Mouse (Mus musculus) urinary bladder, postnatal 4 days (tissue): ENCODE measurements at regions not wholly inside any gene's neighbourhood (a gene's known extent, or its start where the extent isn't known, plus 50 kb on each side); places are given as distances from the start of the nearest gene placed in this dataset.

Experiments used
- DNase-seq, 2 experiments: peaks; one replicate each; pipeline ENCODE4 v3.0.0; 2021 to 2022; ENCODE audit warnings: low spot score in 2 of 2

- DNase-seq, result no peak
Measured at GRCm38 (mm10) chr15:51255203-51255615, 2629.5 kb upstream of the Gm7489 start.

GRCm38 (mm10) chr15:51256681-51257080 is 2628.0 kb upstream of the Gm7489 start:
- no peak for DNase-seq

GRCm38 (mm10) chr15:51264599-51265163 is 2620.0 kb upstream of the Gm7489 start:
- DNase-seq, result no peak

- DNase-seq, result no peak
Measured at GRCm38 (mm10) chr15:51265971-51266370, 2618.7 kb upstream of the Gm7489 start.

- DNase-seq, result no peak
Measured at GRCm38 (mm10) chr15:51271632-51272312, 2612.9 kb upstream of the Gm7489 start.

GRCm38 (mm10) chr15:51285334-51285733 is 2599.4 kb upstream of the Gm7489 start:
- DNase-seq, result no peak

- DNase-seq, result no peak
Measured at GRCm38 (mm10) chr15:51286352-51286751, 2598.4 kb upstream of the Gm7489 start.

GRCm38 (mm10) chr15:51288911-51289432 is 2595.7 kb upstream of the Gm7489 start:
- DNase-seq, result no peak

GRCm38 (mm10) chr15:51289916-51290315 is 2594.8 kb upstream of the Gm7489 start:
- no peak for DNase-seq

GRCm38 (mm10) chr15:51291183-51291582 is 2593.5 kb upstream of the Gm7489 start:
- no peak for DNase-seq

GRCm38 (mm10) chr15:51296841-51297240 is 2587.9 kb upstream of the Gm7489 start:
- no peak for DNase-seq

- no peak for DNase-seq
Measured at GRCm38 (mm10) chr15:51318072-51318471, 2566.6 kb upstream of the Gm7489 start.

- no peak for DNase-seq
Measured at GRCm38 (mm10) chr15:51318760-51319159, 2565.9 kb upstream of the Gm7489 start.

GRCm38 (mm10) chr15:51320366-51320894 is 2564.3 kb upstream of the Gm7489 start:
- DNase-seq, result no peak

GRCm38 (mm10) chr15:51323284-51323683 is 2561.4 kb upstream of the Gm7489 start:
- DNase-seq, result no peak

- DNase-seq, result no peak
Measured at GRCm38 (mm10) chr15:51324211-51324610, 2560.5 kb upstream of the Gm7489 start.

GRCm38 (mm10) chr15:51327702-51328101 is 2557.0 kb upstream of the Gm7489 start:
- no peak for DNase-seq

GRCm38 (mm10) chr15:51336441-51336840 is 2548.3 kb upstream of the Gm7489 start:
- no peak for DNase-seq

GRCm38 (mm10) chr15:51346301-51346700 is 2538.4 kb upstream of the Gm7489 start:
- DNase-seq, result no peak

- no peak for DNase-seq
Measured at GRCm38 (mm10) chr15:51363391-51363790, 2521.3 kb upstream of the Gm7489 start.

GRCm38 (mm10) chr15:51371162-51371561 is 2513.5 kb upstream of the Gm7489 start:
- DNase-seq, result no peak

GRCm38 (mm10) chr15:51390383-51390782 is 2494.3 kb upstream of the Gm7489 start:
- no peak for DNase-seq

GRCm38 (mm10) chr15:51391352-51391751 is 2493.4 kb upstream of the Gm7489 start:
- DNase-seq, result no peak
